Mouse (Mus musculus) retina, embryonic 14.5 days (tissue): ENCODE measurements around the gene Setd3.

Experiments used
- DNase-seq: peaks from one replicate; pipeline ENCODE4 v3.0.0-alpha.2; 2015; ENCODE audit warnings: low spot score

The Setd3 gene

GRCm38 (mm10) chr12:108203895-108204294 lies 24.8 kb upstream of the Setd3 start:
- no peak for DNase-seq

GRCm38 (mm10) chr12:108200094-108200493 lies 21.0 kb upstream of the Setd3 start:
- DNase-seq: no peak

GRCm38 (mm10) chr12:108198447-108198846 lies 19.3 kb upstream of the Setd3 start:
- DNase-seq: no peak

GRCm38 (mm10) chr12:108195761-108196160 lies 16.6 kb upstream of the Setd3 start:
- no peak for DNase-seq

GRCm38 (mm10) chr12:108193878-108194277 lies 14.8 kb upstream of the Setd3 start:
- DNase-seq: no peak

- DNase-seq: no peak
Measured at GRCm38 (mm10) chr12:108187541-108188091, 8.5 kb upstream of the Setd3 start.

- no peak for DNase-seq
Measured at GRCm38 (mm10) chr12:108181716-108182115, 2.6 kb upstream of the Setd3 start.

- DNase-seq: peak; percentile 99
Measured at GRCm38 (mm10) chr12:108179321-108180266, 480 bp upstream of the Setd3 start, which contains the start of gene Ccnk. Gene Ccnk, plus strand, starts transcription at chr12:108179579.

GRCm38 (mm10) chr12:108178331-108179245 lies 526 bp downstream of the Setd3 start:
- peak; percentile 45 for DNase-seq

GRCm38 (mm10) chr12:108176366-108176765 lies 2.7 kb downstream of the Setd3 start:
- no peak for DNase-seq

GRCm38 (mm10) chr12:108174606-108175505 lies 4.3 kb downstream of the Setd3 start:
- DNase-seq: no peak

- DNase-seq: no peak
Measured at GRCm38 (mm10) chr12:108172639-108173038, 6.5 kb downstream of the Setd3 start.

- no peak for DNase-seq
Measured at GRCm38 (mm10) chr12:108171336-108171735, 7.8 kb downstream of the Setd3 start.

- no peak for DNase-seq
Measured at GRCm38 (mm10) chr12:108170467-108170866, 8.6 kb downstream of the Setd3 start.

GRCm38 (mm10) chr12:108168909-108169308 lies 10.2 kb downstream of the Setd3 start:
- DNase-seq: no peak

- no peak for DNase-seq
Measured at GRCm38 (mm10) chr12:108163706-108164105, 15.4 kb downstream of the Setd3 start.

GRCm38 (mm10) chr12:108162036-108162435 lies 17.1 kb downstream of the Setd3 start:
- DNase-seq: peak; percentile 54

GRCm38 (mm10) chr12:108159863-108160262 lies 19.3 kb downstream of the Setd3 start:
- no peak for DNase-seq

GRCm38 (mm10) chr12:108152743-108153142 lies 26.4 kb downstream of the Setd3 start:
- no peak for DNase-seq

GRCm38 (mm10) chr12:108149764-108150163 lies 29.4 kb downstream of the Setd3 start:
- DNase-seq: peak; percentile 35

- DNase-seq: no peak
Measured at GRCm38 (mm10) chr12:108145198-108145597, 33.9 kb downstream of the Setd3 start.
